Mouse (Mus musculus): ENCODE measurements around the gene Mtrf1l.

The Mtrf1l gene

GRCm38 (mm10) chr10:5804691-5805156 is 19.0 kb downstream of the Mtrf1l start:
- DNase-seq (ENCODE audit: low spot score in 2 of 2): no peak

- no peak for DNase-seq (ENCODE audit: low spot score in 2 of 2)
These were observed 20.0 kb downstream of the Mtrf1l start for GRCm38 (mm10) chr10:5803739-5804138.

GRCm38 (mm10) chr10:5802866-5803265 is 20.8 kb downstream of the Mtrf1l start:
- DNase-seq (ENCODE audit: low spot score in 2 of 2): no peak

GRCm38 (mm10) chr10:5800490-5800889 is 23.2 kb downstream of the Mtrf1l start:
- no peak for DNase-seq (ENCODE audit: low spot score in 2 of 2)

GRCm38 (mm10) chr10:5798069-5798468 is 25.6 kb downstream of the Mtrf1l start:
- DNase-seq (ENCODE audit: low spot score in 2 of 2): no peak

GRCm38 (mm10) chr10:5790657-5791056 is 33.1 kb downstream of the Mtrf1l start:
- peak in 1 of 2 experiments; percentile 57 for DNase-seq (ENCODE audit: low spot score in 2 of 2)

GRCm38 (mm10) chr10:5786923-5787322 is 36.8 kb downstream of the Mtrf1l start:
- DNase-seq (ENCODE audit: low spot score in 2 of 2): no peak
